Mouse (Mus musculus) naive thymus-derived CD4-positive, alpha-beta T cell, adult 2 months (primary cell): ENCODE results near the gene Sass6.
"Not testable (repeated sequence)": the region's sequence is repeated elsewhere in the genome, so short reads cannot be mapped to it uniquely, and the experiment has no call there.

ENCODE experiments used
- DNase-seq: peaks from one replicate; pipeline ENCODE4 v3.0.0-alpha.2; 2011; ENCODE audit warnings: low read depth

Gene Sass6

DNA sequence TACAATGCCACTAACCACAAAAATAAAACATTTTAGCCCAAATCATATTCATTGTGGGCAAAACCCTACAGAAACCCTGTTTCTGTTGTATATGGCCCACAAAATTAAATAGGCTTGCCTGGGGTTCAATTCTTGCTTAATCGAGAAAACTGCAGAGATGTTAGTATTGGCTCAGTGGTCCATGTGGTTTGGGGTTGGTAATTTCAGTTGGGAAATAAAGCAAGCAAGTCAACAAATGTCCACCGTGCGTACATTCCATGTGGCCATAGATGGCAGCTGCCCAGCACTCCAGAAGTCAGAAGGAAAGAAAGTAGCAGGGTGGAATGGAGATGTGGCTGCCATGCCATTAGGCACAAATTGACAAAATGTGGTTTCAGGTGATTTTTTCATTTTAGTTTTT is 38.2 kb downstream of the Sass6 start:
- no peak for DNase-seq

DNA sequence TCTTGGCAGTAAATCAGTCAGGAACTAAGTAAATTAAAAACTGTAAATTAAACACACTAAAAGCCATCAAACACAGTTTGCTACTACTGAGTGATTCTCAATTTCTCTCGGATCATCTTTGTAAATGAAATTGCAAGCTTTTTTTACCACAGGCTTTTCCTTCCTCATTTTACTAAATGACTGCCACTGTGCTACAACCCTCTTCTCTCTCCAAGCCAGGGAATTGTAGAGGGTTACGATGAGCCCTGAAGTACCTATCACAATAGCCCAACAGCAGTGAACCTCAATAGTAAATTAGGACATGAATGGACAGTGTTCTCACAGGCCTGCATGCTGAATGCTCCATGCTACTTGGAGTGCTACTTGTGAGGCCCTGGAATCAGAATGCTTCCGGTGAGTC is 39.3 kb downstream of the Sass6 start:
- DNase-seq, result no peak

DNA sequence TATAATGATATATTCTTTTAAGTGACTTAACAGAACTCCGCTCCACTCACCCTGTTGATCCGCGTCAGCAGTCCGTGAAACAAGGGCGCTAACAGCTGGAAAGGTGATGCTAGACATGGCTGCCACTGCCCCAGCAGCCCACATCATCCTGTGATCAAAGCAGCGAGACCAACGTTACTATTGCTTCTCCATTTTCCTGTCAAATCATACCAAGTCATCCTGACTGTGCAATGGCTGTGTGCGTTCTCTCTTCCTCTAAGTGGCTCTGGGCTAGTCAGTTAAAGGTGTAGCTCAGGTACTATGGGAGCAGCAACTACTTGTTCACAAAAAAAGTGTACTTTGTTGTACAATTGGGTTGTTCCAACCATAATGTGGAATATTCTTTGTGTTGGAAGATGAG is 40.1 kb downstream of the Sass6 start:
- no peak for DNase-seq

DNA sequence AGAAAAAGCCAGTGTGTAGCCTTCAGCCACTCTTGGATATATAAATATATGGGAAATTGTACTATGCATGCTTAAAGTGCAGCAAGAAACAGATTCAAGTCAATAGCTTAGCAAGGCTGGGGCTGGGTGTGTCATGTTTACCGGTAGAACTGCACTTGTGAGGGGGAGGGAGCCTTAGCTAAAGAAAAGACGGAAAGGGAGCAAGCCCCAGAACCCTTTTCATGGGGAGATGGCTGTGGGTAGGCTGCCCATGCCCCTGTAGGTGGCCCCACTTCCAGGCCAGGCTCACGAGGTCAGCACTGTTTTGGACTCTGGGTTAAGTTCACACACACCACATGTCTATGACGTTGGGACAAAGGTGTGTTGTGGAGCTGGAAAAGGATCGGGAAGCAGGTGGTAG is 41.0 kb downstream of the Sass6 start:
- no peak for DNase-seq

DNA sequence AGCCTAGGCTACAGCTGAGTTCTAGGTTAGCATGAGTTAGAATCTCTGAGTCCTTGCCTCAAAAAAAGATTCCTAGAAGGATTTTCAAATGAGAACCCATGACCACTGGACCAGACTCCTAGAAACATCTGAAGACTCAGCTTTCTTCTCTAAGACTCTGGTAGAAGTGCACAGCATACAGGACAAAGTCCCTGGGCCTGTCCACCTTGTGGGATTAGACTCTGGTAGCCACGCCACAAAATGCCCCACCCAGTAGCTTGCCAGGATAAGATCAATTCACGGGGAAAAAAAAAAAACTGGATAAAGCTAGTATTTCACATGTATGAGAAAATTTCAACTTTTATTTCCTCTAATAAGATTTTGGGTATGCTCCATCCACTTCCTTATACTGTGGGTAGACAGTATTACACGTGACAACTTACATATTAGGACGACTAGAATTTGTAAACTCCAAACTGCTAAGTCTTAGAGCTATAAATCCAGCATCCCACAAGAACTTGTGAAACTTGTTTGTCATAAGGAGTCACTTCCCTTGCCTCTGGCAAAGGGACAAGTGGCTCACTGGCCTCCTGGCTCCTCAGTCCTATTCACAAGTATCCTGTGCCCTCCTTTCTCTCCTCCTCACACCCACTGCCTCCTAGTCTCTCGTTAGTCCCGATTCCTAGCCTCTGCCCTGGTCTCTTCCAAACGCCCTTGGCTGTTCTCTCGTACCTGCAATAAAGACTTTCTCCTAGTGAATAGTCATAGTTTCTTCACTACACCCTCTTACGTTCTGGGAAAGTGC is 43.1 kb downstream of the Sass6 start:
- no peak for DNase-seq

DNA sequence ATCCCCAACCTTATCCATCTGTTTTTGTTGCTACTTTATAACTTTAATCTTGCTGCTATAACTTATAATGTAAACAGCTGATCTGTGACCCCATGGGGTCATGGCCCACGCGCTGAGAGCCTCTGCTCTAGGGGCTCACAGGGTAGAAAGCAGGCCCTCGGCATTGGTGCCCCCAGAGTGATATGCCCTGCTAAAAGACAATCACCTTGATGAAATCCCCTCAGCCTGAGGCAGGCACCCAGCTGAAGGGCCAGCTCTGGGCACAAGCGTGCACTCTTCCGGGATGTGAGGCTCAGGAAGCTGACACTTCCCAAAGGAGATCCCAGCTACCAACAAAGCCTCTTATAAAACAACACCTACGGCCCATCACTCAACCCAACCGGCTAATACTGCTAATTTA is 43.8 kb downstream of the Sass6 start:
- DNase-seq, result no peak

DNA sequence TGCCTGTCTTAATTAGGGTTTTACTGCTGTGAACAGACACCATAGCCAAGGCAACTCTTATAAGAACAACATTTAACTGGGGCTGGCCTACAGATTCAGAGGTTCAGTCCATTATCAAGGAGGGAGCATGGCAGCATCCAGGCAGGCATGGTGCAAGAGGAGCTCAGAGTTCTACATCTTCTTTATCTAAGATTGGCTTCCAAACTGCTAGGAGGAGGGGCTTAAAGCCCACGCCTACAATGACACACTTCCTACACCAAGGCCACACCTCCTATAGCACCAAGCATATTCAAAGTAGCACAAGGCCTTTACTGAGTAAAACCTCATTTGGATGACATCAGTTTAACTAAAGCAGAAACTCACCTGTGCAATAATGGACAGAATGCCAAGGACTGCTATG is 45.2 kb downstream of the Sass6 start:
- DNase-seq, result no peak

DNA sequence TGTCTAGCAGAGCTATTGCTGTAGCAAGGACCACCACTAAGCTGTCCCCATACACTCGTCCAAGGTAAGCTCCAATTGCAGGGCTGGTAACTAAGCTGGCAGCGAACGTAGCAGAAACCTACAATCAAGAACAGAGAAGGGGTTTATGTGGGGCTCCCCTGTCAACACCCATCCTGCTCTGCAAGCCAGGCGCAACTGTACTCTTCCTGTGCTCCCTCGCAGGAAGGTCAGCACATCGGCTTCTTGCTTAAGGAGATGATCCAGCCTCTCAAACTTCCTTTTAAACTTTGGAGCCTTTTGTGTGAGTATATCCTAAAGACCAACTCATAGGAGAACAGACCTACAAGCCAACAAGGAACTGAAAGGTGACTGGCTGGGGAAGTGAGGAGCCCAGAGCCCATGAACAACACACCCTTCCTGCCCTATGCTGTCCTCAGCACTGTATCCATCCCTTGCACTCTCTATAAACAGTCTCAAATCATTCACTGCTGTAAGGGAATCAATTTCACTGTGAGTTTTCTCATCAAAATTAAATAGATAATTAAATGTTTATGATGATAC is 47.1 kb downstream of the Sass6 start:
- no peak for DNase-seq

DNA sequence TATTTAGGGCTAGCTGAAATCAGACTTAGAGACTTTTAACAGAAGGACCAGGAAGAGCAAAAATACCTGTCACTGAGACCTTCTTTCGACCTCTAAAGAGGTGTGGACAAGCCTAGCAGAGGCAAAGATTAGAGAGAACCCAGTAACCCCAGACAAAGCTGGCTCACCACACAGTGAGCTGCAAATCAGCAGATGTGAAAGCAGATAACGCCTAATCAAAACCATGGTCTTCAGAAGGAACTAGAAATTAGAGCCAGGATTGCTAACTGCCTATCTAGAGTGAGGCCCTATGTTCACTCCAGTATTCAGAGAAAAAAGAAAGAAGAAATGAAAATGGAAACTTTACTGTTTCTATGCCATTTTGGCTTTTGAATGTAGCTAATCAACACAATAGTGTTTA is 47.6 kb downstream of the Sass6 start:
- no peak for DNase-seq

DNA sequence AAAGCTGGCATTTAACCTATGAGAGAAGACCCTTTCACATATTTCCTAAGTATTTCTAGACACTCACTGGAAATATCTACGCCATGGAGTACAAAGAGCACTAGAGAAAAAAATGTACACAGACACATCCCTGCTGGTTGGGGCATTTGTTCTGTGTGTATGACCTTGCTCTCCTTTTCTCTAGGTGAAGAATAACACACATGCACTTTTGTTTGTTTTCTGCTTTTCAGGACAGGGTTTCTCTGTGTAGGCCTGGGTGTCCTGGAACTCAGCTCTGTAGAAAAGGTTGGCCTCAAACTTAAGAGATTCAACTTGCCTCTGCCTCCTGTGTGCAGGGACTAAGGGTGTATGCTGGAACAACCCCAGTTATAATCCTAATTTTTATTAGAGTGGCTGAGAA is 51.6 kb downstream of the Sass6 start:
- DNase-seq, result no peak

DNA sequence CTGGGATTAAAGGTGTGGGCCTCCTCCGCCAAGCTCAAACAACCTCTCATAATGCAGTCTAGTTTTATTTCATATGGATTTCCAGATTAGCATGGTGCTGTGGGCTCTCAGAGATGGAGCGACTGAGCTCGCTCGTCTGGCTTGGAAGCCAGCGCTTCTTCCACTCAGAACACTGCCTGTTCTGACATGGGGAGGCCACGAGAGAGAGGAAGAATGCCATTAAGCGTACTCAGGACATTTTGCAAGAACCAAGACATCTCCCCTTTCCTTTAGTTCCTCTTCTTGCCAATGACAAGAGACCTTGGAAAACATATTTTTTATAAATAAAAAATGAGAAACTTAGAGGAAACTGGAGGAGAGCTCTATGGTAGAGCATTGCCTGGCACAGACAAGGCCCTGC is 54.0 kb downstream of the Sass6 start:
- DNase-seq, result no peak

DNA sequence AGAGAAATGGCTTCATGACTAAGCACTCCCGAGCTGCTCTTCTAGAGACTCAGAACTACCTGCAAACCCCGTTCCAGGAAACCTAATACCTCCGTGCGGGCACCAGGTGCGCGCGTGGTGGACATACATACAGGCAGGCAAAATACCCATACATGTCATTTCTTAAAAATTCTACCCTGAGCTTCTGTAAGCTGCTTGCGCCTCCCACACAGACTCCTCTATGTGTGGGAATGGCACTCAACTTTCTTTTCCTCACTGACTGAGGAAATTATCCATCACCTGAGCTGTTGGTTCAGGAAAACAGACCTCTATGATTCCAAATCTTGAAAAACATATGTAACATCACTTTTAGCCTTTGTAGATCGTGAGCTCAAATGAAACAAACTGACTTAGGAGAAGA is 55.9 kb downstream of the Sass6 start:
- DNase-seq, result no peak

DNA sequence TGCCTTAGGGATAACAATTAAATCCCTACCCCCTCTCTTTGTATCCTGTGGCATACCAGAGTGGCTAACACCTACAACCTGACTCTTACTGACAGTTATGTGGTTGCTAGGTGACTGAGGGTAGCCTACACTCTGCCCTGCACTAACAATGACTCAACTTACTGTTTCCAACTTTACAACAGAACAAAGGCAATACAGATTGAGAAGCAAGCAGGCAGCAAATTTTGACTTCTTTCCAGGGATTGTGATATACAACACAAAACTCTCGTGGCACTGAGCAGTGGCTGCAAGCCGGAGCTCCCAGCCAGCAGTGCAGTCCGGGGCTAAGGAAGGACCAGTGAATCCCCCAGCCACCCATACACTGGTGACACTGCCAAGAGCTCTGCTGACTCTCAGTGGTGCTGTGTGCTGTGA is 57.3 kb downstream of the Sass6 start:
- no peak for DNase-seq

DNA sequence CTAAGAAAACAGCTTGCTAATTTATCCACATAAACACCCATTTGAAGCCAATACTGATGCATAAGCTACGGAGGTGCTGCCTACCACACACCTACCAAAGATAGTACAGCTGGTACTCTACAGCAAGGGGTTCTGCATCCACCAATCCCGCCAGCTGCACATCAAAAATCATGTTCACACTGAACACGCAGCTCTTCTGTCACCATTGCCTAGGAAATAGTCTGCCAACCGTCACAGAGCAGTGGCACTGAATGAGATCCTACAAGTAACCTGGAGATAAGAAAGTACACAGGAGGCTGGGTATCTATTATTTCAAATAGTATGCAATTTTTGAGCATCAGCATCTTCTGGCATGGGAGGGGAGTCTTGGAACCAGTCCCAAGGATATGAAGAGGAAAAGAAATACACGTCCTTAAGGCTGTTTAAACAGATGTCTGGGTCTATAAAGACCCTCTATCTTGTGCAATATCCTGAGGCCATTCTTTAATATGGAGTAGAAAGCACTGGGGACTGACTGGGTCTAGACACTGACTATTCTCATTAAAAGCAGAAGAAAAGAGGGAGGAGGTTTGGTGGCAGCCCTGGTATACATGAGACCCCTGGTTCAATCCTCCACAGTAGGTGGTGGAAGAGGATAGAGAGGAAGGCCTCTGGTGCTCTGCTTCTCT is 58.6 kb downstream of the Sass6 start:
- DNase-seq, result no peak

DNA sequence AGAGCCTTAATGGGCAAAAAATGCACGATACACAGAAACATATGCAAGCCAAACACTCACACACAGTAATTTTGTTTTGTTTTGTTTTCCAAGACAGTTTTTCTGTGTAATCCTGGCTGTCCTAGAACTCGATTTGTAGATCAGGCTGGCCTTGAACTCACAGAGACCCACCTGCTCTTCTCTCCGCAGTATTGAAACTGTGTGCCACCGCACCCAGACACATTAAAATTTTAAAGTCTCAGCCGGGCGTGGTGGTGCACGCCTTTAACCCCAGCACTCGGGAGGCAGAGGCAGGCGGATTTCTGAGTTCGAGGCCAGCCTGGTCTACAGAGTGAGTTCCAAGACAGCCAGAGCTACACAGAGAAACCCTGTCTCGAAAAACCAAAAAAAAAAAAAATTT is 59.3 kb downstream of the Sass6 start:
- not testable (repeated sequence) for DNase-seq

DNA sequence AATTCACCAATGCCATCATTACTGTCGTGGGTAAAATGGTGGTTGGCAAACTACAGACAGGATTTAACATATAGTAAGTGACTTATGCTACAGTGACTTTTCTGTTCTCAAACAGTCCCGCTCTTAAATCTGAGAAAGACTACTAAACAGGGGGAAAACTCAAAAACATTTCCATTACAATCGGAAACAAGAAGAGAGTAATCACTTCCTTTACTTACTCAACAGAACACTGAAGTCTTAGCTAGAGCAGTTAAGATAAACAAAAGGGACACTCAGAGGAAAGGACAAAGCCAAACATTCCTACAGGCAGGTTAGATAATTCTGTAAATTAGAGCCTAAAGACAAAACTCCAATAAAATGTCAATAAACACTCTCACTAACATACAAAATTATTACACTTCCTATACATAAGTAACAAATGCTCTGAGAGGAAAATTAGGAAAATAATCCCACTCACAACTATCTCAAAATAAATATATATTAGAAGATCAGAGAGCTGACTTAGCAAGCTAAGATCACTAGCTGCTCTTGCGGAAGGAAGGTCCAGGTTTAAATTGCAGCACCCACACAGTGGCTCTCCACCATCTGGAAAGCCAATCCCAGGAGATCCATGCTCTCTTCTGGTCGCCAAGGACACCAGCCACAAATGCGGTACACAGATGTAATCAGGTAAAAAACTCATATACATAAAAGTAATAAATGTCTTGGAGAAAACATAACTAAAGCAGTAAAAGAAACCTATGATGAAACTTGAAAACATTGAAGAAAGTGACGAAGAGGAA is 61.6 kb downstream of the Sass6 start:
- DNase-seq, result peak; percentile 33

DNA sequence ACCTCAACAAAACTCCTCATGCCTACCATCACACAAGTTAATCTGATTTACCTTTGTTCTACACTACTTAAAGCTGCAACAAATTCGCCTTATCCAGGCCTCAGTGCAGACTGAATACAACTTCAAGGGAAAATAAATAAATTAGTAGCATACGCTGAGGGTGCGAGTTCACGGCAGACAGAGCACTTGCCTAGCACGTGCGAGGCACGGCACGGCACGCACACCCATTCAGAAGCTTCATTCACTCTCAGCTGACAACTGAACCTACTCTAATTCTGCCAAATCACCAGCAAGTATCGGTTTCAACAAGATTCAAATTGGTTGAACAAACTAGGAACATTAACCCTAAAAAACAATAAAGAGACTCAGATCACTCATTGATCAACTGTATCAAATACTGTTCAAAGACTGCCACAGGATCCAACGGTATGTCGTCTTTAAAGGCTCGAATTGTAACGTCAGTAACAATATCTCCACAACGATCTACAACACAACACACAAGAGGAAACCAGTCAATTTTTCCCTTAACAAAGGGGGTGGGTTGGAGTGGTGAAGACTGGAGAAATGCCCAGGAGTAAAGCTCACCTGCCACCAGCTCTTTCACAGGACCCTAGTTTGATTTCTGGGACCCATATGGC is 64.3 kb downstream of the Sass6 start:
- peak; percentile 57 for DNase-seq

DNA sequence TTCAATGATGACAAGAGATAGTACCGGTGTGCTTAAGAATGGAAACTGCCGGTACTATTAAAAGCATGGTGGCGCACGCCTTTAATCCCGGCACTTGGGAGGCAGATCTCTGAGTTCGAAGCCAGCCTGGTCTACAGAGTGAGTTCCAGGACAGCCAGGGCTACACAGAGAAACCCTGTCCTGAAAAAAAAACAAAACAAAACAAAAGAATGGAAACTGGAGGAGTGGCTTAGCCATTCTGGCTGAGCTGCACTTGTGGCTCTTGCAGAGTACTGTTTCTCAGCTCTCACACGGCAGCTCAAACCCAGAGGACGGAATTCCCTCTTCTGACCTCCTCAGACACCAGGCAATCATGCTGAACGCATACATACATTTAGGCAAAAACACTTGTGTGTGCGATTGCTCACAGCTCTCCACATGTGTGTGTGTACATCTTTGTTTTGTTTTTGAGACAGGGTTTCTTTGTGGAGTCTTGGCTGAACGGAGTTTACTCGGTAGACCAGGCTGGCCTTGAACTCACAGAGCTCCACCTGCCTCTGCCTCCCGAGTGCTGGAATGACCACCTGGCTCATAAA is 65.2 kb downstream of the Sass6 start:
- no peak for DNase-seq

DNA sequence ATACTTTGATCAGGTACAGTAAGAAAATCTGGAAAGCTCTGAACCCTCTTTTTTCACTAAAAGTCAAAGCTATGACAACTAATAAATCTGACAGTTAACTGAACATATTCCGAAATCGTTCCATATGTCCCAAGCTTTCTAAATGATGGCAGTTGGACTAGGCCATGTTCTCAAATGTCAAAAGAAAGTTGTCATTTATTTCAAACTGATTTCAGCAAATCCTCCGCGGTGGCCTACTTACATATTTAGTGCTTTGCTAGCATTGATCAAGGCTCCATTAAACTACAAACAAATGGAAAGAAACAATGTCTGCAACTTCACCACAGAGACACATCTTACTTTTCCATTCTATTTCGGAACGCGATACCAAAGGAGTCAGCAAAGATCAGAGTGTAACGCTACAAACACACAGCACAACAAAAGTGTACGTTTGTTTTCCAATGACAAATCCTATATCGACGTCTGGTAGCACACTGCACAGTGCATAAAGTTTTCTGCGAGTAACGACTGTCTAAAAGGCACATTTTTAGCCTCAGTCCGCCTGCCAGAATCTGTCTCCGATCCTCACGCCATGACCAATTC is 66.6 kb downstream of the Sass6 start:
- peak; percentile 65 for DNase-seq

DNA sequence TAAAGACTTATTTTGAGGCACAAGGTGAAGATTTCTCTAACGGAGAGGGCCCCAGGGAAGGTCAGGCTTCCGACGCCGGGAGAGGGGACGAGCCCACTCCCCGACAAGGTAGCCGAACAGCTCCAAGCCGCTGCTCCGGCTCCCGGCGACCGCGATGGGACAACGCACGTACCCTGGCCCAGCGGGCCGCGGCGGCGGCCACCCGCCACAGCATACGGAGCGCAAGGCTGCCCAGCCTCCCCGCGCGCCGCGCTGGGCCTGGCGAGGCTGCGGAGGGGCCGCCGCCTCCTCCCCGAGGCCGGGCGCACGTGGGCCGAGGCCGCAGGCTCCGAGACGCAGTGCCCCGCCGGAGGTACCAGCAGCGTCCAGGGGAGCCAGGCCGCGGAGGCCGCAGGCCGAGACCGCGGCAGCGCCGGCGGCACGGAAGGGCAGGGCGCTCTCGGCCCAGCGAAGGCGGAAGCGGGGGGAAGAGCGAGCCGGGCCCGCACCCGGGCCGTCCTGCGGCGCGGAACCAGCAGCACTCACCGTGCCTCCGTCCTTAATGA is 67.2 kb downstream of the Sass6 start:
- no peak for DNase-seq

DNA sequence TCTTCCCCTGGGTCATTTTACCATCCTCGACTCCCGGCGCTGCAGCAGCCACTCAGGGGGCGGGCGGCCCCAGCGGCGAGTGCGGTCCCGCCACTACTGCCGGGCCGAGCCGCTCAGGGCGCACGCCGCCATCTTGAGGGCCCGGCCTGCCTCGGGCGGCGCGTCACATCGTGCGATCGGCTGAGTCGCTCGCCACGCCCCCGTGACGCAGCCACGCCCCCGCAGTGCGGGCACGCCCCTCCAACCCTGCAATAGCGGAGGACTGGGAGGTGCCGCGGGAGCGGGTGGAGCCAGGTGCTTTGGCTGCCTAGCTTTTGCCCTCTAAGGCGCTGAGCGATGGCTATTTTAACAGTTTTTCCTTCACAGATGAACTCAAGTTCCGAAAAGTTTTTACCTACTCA is 67.7 kb downstream of the Sass6 start, which contains the start of gene Mfsd14a:
Gene Mfsd14a, minus strand, starts transcription at position 215 of the 401 bp plus-strand sequence.
- DNase-seq, result peak; percentile 98
